Mouse (Mus musculus): Measurements from ENCODE around the gene Cactin. TPM values are rescaled to one million over a fixed set of nuclear protein-coding genes. Genes with fewer than 3 reads are reported as not detected.

The Cactin gene
- polyA plus RNA-seq, 1 experiment: 18.2 TPM

DNA sequence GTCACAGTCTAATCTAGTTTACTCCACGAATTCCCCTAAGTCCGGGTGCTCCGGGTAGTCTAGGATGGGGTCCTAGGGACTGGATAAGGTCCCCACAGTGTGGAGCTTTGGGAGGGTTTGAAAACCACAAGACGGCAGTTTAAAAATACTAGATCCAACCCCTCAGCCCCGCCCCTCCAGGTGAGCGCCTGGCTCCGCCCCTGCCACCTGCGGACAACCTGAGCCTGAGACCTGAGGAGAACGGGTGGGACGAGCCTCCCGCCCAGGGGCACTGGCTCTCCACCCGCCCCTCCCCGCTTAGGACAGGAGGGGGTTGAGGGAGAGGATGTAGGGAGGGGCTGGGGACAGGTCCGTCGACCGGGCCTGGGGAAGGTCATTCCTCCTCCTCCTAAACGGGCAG is 36.2 kb upstream of the Cactin start:
- H3K36me3 ChIP-seq (ENCODE audit: control insufficient read depth, insufficient read depth, low read length, poor library complexity, severe bottlenecking): no peaks in the 10 kb centered on the region
- H3K9me3 ChIP-seq (replicated peaks; ENCODE audit: control insufficient read depth, insufficient read depth, low read length, poor library complexity, severe bottlenecking): no peaks in the 10 kb centered on the region
- H3K27me3 ChIP-seq (ENCODE audit: control insufficient read depth, insufficient read depth, low read length, poor library complexity, severe bottlenecking): no peaks in the 10 kb centered on the region
- peak overlapping the region; percentile 34 for H3K27ac ChIP-seq (ENCODE audit: insufficient read depth, low read length)
- peak overlapping the region; percentile 79 for H3K4me3 ChIP-seq (ENCODE audit: low read depth, low read length)
- H3K9ac ChIP-seq (ENCODE audit: low read depth, poor library complexity, severe bottlenecking): peak overlapping the region; percentile 58
- H3K4me1 ChIP-seq (ENCODE audit: control insufficient read depth, insufficient read depth, low read length): peaks cover 9% of the 10 kb centered on the region
- no peak for TF ChIP-seq EP300 (IDR thresholded peaks at IDR 0.05; ENCODE audit: insufficient read depth, low read depth, low read length)
- no peak for TF ChIP-seq CTCF (IDR thresholded peaks at IDR 0.05; ENCODE audit: low read depth, low read length)
- TF ChIP-seq POLR2A (IDR thresholded peaks at IDR 0.05; ENCODE audit: insufficient read depth, low read length): no peak

DNA sequence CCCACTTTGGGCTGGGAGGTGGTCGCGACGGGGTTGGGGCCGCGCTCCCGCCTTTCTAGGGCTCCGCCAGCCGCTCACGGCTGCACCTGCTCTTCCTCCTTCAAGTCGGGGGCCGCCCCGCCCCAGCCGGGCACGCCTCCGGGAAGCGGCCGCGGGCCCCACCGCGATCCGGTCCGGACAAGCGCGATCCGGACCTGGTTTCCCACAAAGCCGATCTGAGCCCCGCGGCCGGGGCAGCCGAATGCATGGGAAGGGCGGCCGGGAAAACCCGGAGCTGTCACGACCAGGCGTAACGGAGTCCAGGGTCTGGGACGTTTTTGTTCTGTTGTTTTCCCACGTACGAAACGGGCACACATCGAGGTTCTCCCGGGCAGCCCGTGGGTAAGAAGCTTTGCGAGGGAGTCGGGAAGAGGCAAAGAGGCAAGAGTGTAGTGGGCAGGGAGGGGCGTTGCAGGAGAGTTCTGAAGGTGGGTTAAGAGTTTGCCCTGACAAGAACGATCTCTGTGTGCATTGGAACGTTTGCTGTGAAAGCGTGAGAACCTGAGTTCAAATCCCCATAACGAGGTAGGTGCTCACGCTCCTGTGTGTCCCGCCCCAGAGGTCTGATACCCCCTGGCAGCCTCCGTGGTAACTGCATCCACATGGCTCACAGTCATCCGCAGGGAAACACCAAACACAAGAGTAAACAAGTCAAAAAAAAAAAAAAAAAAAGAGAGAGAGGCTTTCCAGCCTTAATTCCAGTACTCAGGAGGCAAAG is 35.0 kb upstream of the Cactin start:
- Histone ChIP-seq H3K4me3 (ENCODE audit: low read depth, low read length) (peak overlapping the region; percentile 90), H3K27ac (ENCODE audit: insufficient read depth, low read length) (peak overlapping the region; percentile 35; the same call in 1 of the 2 replicates), H3K9ac (ENCODE audit: low read depth, poor library complexity, severe bottlenecking) (peak overlapping the region; percentile 58), H3K4me1 (ENCODE audit: control insufficient read depth, insufficient read depth, low read length) (peaks cover 7% of the 10 kb centered on the region), H3K36me3 (ENCODE audit: control insufficient read depth, insufficient read depth, low read length, poor library complexity, severe bottlenecking) (no peaks in the 10 kb centered on the region), H3K27me3 (ENCODE audit: control insufficient read depth, insufficient read depth, low read length, poor library complexity, severe bottlenecking) (no peaks in the 10 kb centered on the region), H3K9me3 (replicated peaks; ENCODE audit: control insufficient read depth, insufficient read depth, low read length, poor library complexity, severe bottlenecking) (no peaks in the 10 kb centered on the region)
- TF ChIP-seq POLR2A (IDR thresholded peaks at IDR 0.05; ENCODE audit: insufficient read depth, low read length) (no peak), CTCF (IDR thresholded peaks at IDR 0.05; ENCODE audit: low read depth, low read length) (no peak), EP300 (IDR thresholded peaks at IDR 0.05; ENCODE audit: insufficient read depth, low read depth, low read length) (no peak)

DNA sequence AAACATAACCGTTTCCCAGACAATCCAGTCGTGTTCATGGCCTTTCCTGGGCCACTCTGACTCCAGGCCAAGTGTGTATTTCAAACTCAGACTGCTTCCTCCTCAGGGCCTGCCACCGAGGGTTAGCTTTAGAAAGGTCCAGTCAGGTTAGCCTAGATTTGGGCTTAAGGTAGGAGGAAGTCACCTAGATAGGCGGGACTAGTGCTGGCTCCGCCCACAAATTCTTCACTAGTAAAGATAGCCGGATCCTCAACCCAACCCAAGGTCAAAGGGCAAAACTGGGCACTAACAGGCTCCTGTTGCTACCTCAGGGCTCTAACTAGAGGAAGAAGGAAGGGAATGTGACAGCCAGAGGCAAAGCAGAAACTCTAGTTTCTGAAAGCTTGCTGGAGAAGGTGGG is 34.3 kb upstream of the Cactin start:
- H3K27ac ChIP-seq (ENCODE audit: insufficient read depth, low read length): 0 out of 2 replicates have a peak overlapping the region, but pooled peaks have one; percentile 35
- no peaks in the 10 kb centered on the region for H3K36me3 ChIP-seq (ENCODE audit: control insufficient read depth, insufficient read depth, low read length, poor library complexity, severe bottlenecking)
- H3K4me3 ChIP-seq (ENCODE audit: low read depth, low read length): peak overlapping the region; percentile 90; the same call in 1 of the 2 replicates
- peaks cover 7% of the 10 kb centered on the region for H3K4me1 ChIP-seq (ENCODE audit: control insufficient read depth, insufficient read depth, low read length)
- H3K27me3 ChIP-seq (ENCODE audit: control insufficient read depth, insufficient read depth, low read length, poor library complexity, severe bottlenecking): no peaks in the 10 kb centered on the region
- H3K9me3 ChIP-seq (replicated peaks; ENCODE audit: control insufficient read depth, insufficient read depth, low read length, poor library complexity, severe bottlenecking): no peaks in the 10 kb centered on the region
- H3K9ac ChIP-seq (ENCODE audit: low read depth, poor library complexity, severe bottlenecking): peak overlapping the region; percentile 58; the same call in 1 of the 2 replicates
- TF ChIP-seq POLR2A (IDR thresholded peaks at IDR 0.05; ENCODE audit: insufficient read depth, low read length) (no peak), CTCF (IDR thresholded peaks at IDR 0.05; ENCODE audit: low read depth, low read length) (no peak), EP300 (IDR thresholded peaks at IDR 0.05; ENCODE audit: insufficient read depth, low read depth, low read length) (no peak)

DNA sequence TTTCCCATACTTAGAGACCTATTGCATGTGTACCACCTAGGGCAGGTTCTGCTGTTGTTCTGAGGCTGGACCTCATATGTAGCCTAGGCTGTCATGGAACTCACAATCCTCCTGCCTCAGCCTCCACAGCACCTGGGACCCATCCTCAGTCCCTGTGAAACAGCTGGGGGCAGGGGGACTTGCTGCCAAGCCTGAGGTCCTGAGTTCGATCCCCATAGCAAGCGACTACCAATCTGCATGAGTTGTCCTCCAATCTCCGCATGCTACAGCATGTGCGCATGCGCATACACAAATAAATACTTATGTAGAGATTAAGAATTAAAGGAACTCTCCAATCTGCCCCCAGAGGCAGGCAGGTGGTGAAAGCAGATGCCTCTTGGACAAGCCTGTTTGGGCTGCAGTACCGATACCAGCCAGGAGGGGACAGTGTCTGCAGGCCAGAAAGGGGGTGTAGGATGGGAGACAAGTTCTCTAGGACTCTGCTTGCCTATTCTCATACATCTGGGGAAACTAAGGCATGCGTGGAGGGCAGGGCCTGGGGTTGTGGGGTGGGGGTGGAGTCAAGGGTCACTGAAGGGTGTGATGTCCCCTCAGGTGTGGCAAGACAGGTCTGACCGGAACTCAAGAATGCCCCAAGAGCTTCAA is 33.3 kb upstream of the Cactin start:
- Histone ChIP-seq H3K4me1 (ENCODE audit: control insufficient read depth, insufficient read depth, low read length) (peaks cover 7% of the 10 kb centered on the region), H3K9ac (ENCODE audit: low read depth, poor library complexity, severe bottlenecking) (no peak overlapping the region), H3K27ac (ENCODE audit: insufficient read depth, low read length) (no peak overlapping the region), H3K9me3 (replicated peaks; ENCODE audit: control insufficient read depth, insufficient read depth, low read length, poor library complexity, severe bottlenecking) (no peaks in the 10 kb centered on the region), H3K4me3 (ENCODE audit: low read depth, low read length) (peak overlapping the region; percentile 32; the same call in 1 of the 2 replicates), H3K27me3 (ENCODE audit: control insufficient read depth, insufficient read depth, low read length, poor library complexity, severe bottlenecking) (no peaks in the 10 kb centered on the region), H3K36me3 (ENCODE audit: control insufficient read depth, insufficient read depth, low read length, poor library complexity, severe bottlenecking) (no peaks in the 10 kb centered on the region)
- TF ChIP-seq EP300 (IDR thresholded peaks at IDR 0.05; ENCODE audit: insufficient read depth, low read depth, low read length) (no peak), CTCF (IDR thresholded peaks at IDR 0.05; ENCODE audit: low read depth, low read length) (no peak), POLR2A (IDR thresholded peaks at IDR 0.05; ENCODE audit: insufficient read depth, low read length) (no peak)

DNA sequence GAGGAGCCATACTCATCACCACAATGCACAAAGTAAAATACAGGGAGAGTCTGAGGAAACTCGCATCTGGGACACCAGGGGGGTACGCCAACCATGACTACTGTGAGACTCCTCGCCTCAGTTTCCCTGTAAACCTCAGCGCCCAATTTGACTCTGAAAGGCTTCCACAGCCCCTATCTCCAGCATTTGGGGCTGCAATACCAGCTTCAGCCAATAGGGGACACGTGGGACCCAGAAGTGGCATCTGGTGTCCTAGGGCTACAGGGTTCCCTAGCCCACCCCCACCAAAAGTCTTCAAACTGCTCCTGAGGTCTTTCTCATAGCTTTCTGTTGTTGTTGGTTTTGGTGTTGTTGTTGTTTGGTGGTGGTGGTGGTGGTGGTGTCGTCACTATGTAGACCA is 32.3 kb upstream of the Cactin start:
- Histone ChIP-seq H3K4me1 (ENCODE audit: control insufficient read depth, insufficient read depth, low read length) (peaks cover 5% of the 10 kb centered on the region), H3K27me3 (ENCODE audit: control insufficient read depth, insufficient read depth, low read length, poor library complexity, severe bottlenecking) (no peaks in the 10 kb centered on the region), H3K9ac (ENCODE audit: low read depth, poor library complexity, severe bottlenecking) (no peak overlapping the region), H3K36me3 (ENCODE audit: control insufficient read depth, insufficient read depth, low read length, poor library complexity, severe bottlenecking) (no peaks in the 10 kb centered on the region), H3K4me3 (ENCODE audit: low read depth, low read length) (peak overlapping the region; percentile 32; the same call in 1 of the 2 replicates), H3K9me3 (replicated peaks; ENCODE audit: control insufficient read depth, insufficient read depth, low read length, poor library complexity, severe bottlenecking) (no peaks in the 10 kb centered on the region), H3K27ac (ENCODE audit: insufficient read depth, low read length) (0 out of 2 replicates have a peak overlapping the region, but pooled peaks have one; percentile 2)
- TF ChIP-seq EP300 (IDR thresholded peaks at IDR 0.05; ENCODE audit: insufficient read depth, low read depth, low read length) (no peak), CTCF (IDR thresholded peaks at IDR 0.05; ENCODE audit: low read depth, low read length) (no peak), POLR2A (IDR thresholded peaks at IDR 0.05; ENCODE audit: insufficient read depth, low read length) (no peak)

DNA sequence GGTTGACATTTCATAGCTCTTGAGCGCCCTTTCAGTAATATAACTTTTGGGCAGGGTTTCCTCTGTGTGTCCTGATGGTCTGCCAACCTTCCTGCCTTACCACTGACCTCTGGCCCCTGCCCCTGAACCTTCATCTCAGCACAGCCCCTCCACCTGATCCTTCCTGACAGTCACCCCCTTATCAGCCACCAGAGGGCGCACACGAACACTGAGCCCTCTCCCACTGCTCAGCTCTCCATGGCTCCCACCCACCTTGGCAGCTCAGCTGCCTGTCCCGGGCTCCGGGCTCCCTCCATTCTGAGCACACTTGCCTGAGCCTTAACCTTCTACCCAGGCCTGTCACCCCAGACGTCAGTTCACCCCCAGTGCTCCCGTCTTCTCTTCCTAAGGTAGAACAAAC is 31.6 kb upstream of the Cactin start:
- Histone ChIP-seq H3K27ac (ENCODE audit: insufficient read depth, low read length) (no peak overlapping the region), H3K4me1 (ENCODE audit: control insufficient read depth, insufficient read depth, low read length) (peaks cover 2% of the 10 kb centered on the region), H3K36me3 (ENCODE audit: control insufficient read depth, insufficient read depth, low read length, poor library complexity, severe bottlenecking) (no peaks in the 10 kb centered on the region), H3K9me3 (replicated peaks; ENCODE audit: control insufficient read depth, insufficient read depth, low read length, poor library complexity, severe bottlenecking) (no peaks in the 10 kb centered on the region), H3K4me3 (ENCODE audit: low read depth, low read length) (no peak overlapping the region), H3K27me3 (ENCODE audit: control insufficient read depth, insufficient read depth, low read length, poor library complexity, severe bottlenecking) (no peaks in the 10 kb centered on the region), H3K9ac (ENCODE audit: low read depth, poor library complexity, severe bottlenecking) (no peak overlapping the region)
- no peak for TF ChIP-seq CTCF (IDR thresholded peaks at IDR 0.05; ENCODE audit: low read depth, low read length)
- no peak for TF ChIP-seq POLR2A (IDR thresholded peaks at IDR 0.05; ENCODE audit: insufficient read depth, low read length)
- no peak for TF ChIP-seq EP300 (IDR thresholded peaks at IDR 0.05; ENCODE audit: insufficient read depth, low read depth, low read length)

Measured in ES-Bruce4 (cell line).